Mouse (Mus musculus): ENCODE data around the gene Ralgapa2.

- no peak for TF ChIP-seq CTCF (IDR thresholded peaks at IDR 0.05; ENCODE audit: extremely low read depth, insufficient read depth, insufficient read length, insufficient replicate concordance)
- TF ChIP-seq POLR2A (IDR thresholded peaks at IDR 0.05; ENCODE audit: low read depth, low read length): no peak
Observed at GRCm38 (mm10) chr2:146279430-146280220, 232.5 kb downstream of the Ralgapa2 start.
